Mouse (Mus musculus): ENCODE measurements around the gene Hist1h3f. TPM values are rescaled to one million over a fixed set of nuclear protein-coding genes. Genes with fewer than 3 reads are reported as not detected.

The Hist1h3f gene
- polyA plus RNA-seq (2015; fragmentation: Nextera tagmentation; extraction: Ambion mirVana) = not detected in 2 replicates

DNA sequence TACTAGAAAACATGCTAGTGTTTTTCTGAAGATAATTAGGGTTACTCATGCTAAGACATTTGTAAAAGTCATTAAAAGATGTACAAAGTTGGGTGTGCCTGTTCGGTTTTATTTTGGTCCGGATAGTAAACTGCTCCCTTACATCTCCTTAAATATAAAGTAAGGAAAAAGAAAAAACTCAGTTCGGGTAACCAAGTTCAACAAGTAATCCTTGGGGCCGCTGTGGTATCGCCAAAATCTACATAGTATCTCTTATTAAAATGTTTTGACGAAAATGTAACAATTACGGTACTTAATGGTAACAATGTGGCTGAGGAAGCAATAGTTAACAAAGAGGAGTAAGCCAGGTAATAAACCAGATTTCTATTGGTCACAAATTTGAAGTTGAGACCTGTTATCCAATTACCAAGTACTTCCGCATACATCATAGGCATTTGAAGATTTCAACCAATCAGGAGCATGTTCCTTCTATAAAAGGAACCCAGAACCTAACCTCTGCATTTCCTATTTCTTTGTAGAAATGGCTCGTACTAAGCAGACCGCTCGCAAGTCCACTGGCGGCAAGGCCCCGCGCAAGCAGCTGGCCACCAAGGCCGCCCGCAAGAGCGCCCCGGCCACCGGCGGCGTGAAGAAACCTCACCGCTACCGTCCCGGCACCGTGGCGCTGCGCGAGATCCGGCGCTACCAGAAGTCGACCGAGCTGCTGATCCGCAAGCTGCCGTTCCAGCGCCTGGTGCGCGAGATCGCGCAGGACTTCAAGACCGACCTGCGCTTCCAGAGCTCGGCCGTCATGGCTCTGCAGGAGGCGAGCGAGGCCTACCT is at the start of gene Hist1h3f:
Gene Hist1h3f (plus strand): TSS at position 88 of the 822 bp plus-strand sequence.
- Histone ChIP-seq H3K36me3 (no peaks in the 10 kb centered on the region), H3K4me2 (peak within 1 kb of the TSS; percentile 67), H3K9me3 (replicated peaks) (no peaks in the 10 kb centered on the region), H3K4me3 (replicated peaks) (peak within 1 kb of the TSS; percentile 52), H3K27me3 (replicated peaks) (no peaks in the 10 kb centered on the region), H3K27ac (replicated peaks) (peak within 1 kb of the TSS; percentile 88), H3K4me1 (peaks cover 5% of the 10 kb centered on the region), H3K9ac (replicated peaks) (peak within 1 kb of the TSS; percentile 54)
- ATAC-seq (ENCODE audit: low FRiP score) = peak; percentile 96
- WGBS = 1% methylated on average over 27 of the region's 45 CpGs

- peaks cover 12% of the 10 kb centered on the region for H3K27me3 ChIP-seq (replicated peaks)
- no peak overlapping the region for H3K4me3 ChIP-seq (replicated peaks)
- H3K36me3 ChIP-seq = no peaks in the 10 kb centered on the region
- H3K9me3 ChIP-seq (replicated peaks) = no peaks in the 10 kb centered on the region
- WGBS = 80% methylated on average over 6 of the region's 6 CpGs
- H3K4me2 ChIP-seq = no peak overlapping the region
- no peak overlapping the region for H3K27ac ChIP-seq (replicated peaks)
- ATAC-seq (ENCODE audit: low FRiP score) = no peak
- H3K9ac ChIP-seq (replicated peaks) = no peak overlapping the region
- peaks cover 17% of the 10 kb centered on the region for H3K4me1 ChIP-seq
Observed at GRCm38 (mm10) chr13:23495526-23495925, 48.3 kb upstream of the Hist1h3f start.

DNA sequence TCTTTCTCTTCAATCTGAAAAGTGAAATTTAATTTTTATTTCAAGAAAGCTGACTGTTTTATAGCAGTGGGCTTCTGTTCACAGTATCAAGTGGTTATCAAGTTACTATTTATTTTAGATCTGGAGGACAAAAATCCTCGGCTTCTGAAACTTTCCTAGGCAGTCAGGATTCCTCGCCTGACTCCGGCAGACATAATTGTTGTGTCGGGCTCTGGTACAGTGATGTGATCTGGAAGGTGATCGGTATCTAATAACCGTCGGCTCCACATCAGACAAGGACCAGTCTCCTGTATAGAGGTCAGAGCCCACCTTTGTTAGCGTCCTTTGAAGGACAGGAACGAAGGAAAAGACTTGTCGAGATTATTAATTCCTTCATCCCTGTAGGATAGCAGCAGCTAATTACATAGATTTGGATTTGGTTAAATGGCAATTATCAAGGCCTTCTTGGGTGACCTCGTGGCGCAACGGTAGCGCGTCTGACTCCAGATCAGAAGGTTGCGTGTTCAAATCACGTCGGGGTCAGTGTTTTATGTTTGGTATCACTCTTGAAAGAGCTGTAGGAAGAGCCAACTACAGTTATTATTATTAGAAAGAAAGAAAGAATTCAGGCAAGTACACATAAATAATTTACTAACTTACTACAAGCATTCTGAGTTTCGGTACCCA is 46.1 kb upstream of the Hist1h3f start:
- peak overlapping the region; percentile 30 for H3K4me3 ChIP-seq (replicated peaks)
- no peak overlapping the region for H3K9ac ChIP-seq (replicated peaks)
- no peak overlapping the region for H3K27ac ChIP-seq (replicated peaks)
- peak overlapping the region; percentile 49 for H3K4me2 ChIP-seq
- 7% methylated on average over 19 of the region's 19 CpGs for WGBS
- H3K9me3 ChIP-seq (replicated peaks) = no peaks in the 10 kb centered on the region
- H3K27me3 ChIP-seq (replicated peaks) = peaks cover 12% of the 10 kb centered on the region
- no peak for ATAC-seq (ENCODE audit: low FRiP score)
- H3K36me3 ChIP-seq = no peaks in the 10 kb centered on the region
- H3K4me1 ChIP-seq = peaks cover 12% of the 10 kb centered on the region; the same call in 1 of the 2 replicates

DNA sequence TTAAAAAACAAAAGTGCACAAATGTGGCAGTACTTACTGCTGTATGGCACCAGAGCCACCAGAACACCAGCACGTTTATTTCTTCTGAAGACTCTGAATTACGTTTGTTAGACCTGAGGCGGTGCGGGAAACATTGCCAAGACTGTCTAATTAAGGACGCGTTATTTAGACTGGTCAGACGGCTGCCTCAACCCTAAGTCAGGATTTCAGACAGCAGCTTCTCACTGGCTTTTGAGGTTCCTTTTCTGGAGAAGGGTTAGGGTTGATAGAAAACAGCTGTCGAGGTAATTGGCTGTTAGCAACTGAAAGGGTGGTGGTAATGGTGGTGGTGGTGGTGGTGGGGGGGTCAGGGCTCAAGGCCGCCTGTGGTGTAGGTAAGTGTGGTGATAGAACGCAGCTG is 45.2 kb upstream of the Hist1h3f start:
- Histone ChIP-seq H3K27me3 (replicated peaks) (peaks cover 12% of the 10 kb centered on the region), H3K9me3 (replicated peaks) (no peaks in the 10 kb centered on the region), H3K9ac (replicated peaks) (no peak overlapping the region), H3K4me3 (replicated peaks) (peak overlapping the region; percentile 30), H3K27ac (replicated peaks) (no peak overlapping the region), H3K4me2 (peak overlapping the region; percentile 49), H3K4me1 (peaks cover 12% of the 10 kb centered on the region; the same call in 1 of the 2 replicates), H3K36me3 (no peaks in the 10 kb centered on the region)
- 10% methylated on average over 10 of the region's 10 CpGs for WGBS
- ATAC-seq (ENCODE audit: low FRiP score) = no peak

GRCm38 (mm10) chr13:23499943-23500342 is 43.9 kb upstream of the Hist1h3f start:
- H3K27me3 ChIP-seq (replicated peaks) = peaks cover 12% of the 10 kb centered on the region
- 8% methylated on average over 7 of the region's 7 CpGs for WGBS
- peaks cover 12% of the 10 kb centered on the region; the same call in 1 of the 2 replicates for H3K4me1 ChIP-seq
- ATAC-seq (ENCODE audit: low FRiP score) = no peak
- no peak overlapping the region for H3K4me2 ChIP-seq
- H3K9me3 ChIP-seq (replicated peaks) = no peaks in the 10 kb centered on the region
- no peaks in the 10 kb centered on the region for H3K36me3 ChIP-seq
- H3K9ac ChIP-seq (replicated peaks) = no peak overlapping the region
- H3K27ac ChIP-seq (replicated peaks) = no peak overlapping the region
- no peak overlapping the region for H3K4me3 ChIP-seq (replicated peaks)

GRCm38 (mm10) chr13:23500424-23501200 is 43.2 kb upstream of the Hist1h3f start:
- WGBS = 1% methylated on average over 17 of the region's 17 CpGs
- peaks cover 12% of the 10 kb centered on the region for H3K27me3 ChIP-seq (replicated peaks)
- no peaks in the 10 kb centered on the region for H3K36me3 ChIP-seq
- no peak overlapping the region for H3K9ac ChIP-seq (replicated peaks)
- H3K4me2 ChIP-seq = no peak overlapping the region
- no peak overlapping the region for H3K4me3 ChIP-seq (replicated peaks)
- H3K27ac ChIP-seq (replicated peaks) = no peak overlapping the region
- peak; percentile 74 for ATAC-seq (ENCODE audit: low FRiP score)
- H3K9me3 ChIP-seq (replicated peaks) = no peaks in the 10 kb centered on the region
- H3K4me1 ChIP-seq = peaks cover 13% of the 10 kb centered on the region

GRCm38 (mm10) chr13:23501511-23501910 is 42.3 kb upstream of the Hist1h3f start:
- peaks cover 18% of the 10 kb centered on the region for H3K4me1 ChIP-seq
- no peak overlapping the region for H3K9ac ChIP-seq (replicated peaks)
- H3K4me2 ChIP-seq = no peak overlapping the region
- no peaks in the 10 kb centered on the region for H3K36me3 ChIP-seq
- no peak overlapping the region for H3K4me3 ChIP-seq (replicated peaks)
- WGBS = 25% methylated on average over 5 of the region's 5 CpGs
- no peak for ATAC-seq (ENCODE audit: low FRiP score)
- H3K9me3 ChIP-seq (replicated peaks) = no peaks in the 10 kb centered on the region
- no peak overlapping the region for H3K27ac ChIP-seq (replicated peaks)
- H3K27me3 ChIP-seq (replicated peaks) = peaks cover 14% of the 10 kb centered on the region

DNA sequence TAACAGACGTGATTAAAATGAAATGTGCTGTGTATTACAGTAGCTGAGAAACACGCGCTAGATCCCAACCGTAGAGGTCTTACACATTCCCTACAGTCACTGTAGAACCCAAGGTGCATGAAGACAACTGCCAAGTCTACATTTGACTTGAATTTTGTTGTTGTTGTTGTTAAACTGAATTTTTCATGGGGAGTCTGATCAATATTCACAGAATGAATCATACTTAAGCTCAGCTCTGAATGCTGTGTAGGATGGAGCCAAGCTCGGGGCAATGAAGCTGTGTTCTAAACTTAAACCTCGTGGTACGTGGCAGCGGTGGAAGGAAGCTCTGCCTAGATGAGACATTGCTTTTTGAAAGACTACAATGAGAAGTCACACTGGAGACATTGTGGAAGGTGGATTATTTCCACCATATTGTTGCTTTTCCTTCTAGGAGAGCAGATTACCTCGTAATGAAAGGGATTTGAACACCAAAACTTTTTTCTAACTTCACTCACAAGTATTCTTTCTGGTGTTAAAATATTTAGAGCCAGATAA is 41.8 kb upstream of the Hist1h3f start:
- ATAC-seq (ENCODE audit: low FRiP score) = no peak
- Histone ChIP-seq H3K36me3 (no peaks in the 10 kb centered on the region), H3K4me1 (peaks cover 18% of the 10 kb centered on the region), H3K9ac (replicated peaks) (no peak overlapping the region), H3K27ac (replicated peaks) (no peak overlapping the region), H3K9me3 (replicated peaks) (no peaks in the 10 kb centered on the region), H3K4me2 (no peak overlapping the region), H3K27me3 (replicated peaks) (peaks cover 13% of the 10 kb centered on the region), H3K4me3 (replicated peaks) (no peak overlapping the region)
- WGBS = 41% methylated on average over 9 of the region's 9 CpGs

DNA sequence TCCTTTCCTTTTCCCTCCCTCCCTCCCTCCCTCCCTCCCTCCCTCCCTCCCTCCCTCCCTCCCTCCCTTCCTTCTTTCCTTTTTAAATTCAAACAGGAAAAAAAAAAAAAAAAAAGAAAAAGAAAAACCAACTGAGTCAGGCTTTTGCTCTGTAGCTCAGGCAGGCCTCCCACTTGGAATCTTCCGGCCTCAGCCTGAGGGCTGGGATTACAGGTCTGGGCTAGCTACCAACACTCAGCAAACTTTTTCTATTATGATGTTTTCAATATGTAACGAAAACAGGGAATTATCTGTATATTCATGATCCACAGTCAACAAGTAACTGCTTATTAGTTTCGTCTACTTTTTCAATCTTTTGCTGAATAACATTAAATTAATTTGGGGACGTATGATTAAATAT is 40.9 kb upstream of the Hist1h3f start:
- ATAC-seq (ENCODE audit: low FRiP score) = no peak
- Histone ChIP-seq H3K27ac (replicated peaks) (no peak overlapping the region), H3K36me3 (no peaks in the 10 kb centered on the region), H3K4me3 (replicated peaks) (no peak overlapping the region), H3K9me3 (replicated peaks) (no peaks in the 10 kb centered on the region), H3K9ac (replicated peaks) (no peak overlapping the region), H3K4me1 (peaks cover 15% of the 10 kb centered on the region), H3K27me3 (replicated peaks) (peaks cover 10% of the 10 kb centered on the region), H3K4me2 (no peak overlapping the region)
- 54% methylated on average over 4 of the region's 4 CpGs for WGBS

- H3K9me3 ChIP-seq (replicated peaks) = no peaks in the 10 kb centered on the region
- ATAC-seq (ENCODE audit: low FRiP score) = no peak
- H3K36me3 ChIP-seq = no peaks in the 10 kb centered on the region
- WGBS = under 1% methylated on average over 9 of the region's 9 CpGs
- H3K4me1 ChIP-seq = peaks cover 7% of the 10 kb centered on the region
- peak overlapping the region; percentile 34 for H3K4me2 ChIP-seq
- H3K27me3 ChIP-seq (replicated peaks) = peaks cover 3% of the 10 kb centered on the region
- H3K9ac ChIP-seq (replicated peaks) = no peak overlapping the region
- H3K4me3 ChIP-seq (replicated peaks) = 0 out of 2 replicates have a peak overlapping the region, but pooled peaks have one; percentile 3
- no peak overlapping the region for H3K27ac ChIP-seq (replicated peaks)
Observed at GRCm38 (mm10) chr13:23503797-23504196, 40.1 kb upstream of the Hist1h3f start.

GRCm38 (mm10) chr13:23505662-23506345 is 38.0 kb upstream of the Hist1h3f start:
- Histone ChIP-seq H3K27me3 (replicated peaks) (0 out of 2 replicates have a peak, but pooled peaks cover 3% of the 10 kb centered on the region), H3K4me3 (replicated peaks) (peak overlapping the region; percentile 17), H3K9me3 (replicated peaks) (no peaks in the 10 kb centered on the region), H3K27ac (replicated peaks) (no peak overlapping the region), H3K4me2 (peak overlapping the region; percentile 46), H3K4me1 (peaks cover 6% of the 10 kb centered on the region), H3K9ac (replicated peaks) (no peak overlapping the region), H3K36me3 (no peaks in the 10 kb centered on the region)
- no peak for ATAC-seq (ENCODE audit: low FRiP score)
- WGBS = 7% methylated on average over 14 of the region's 14 CpGs

Data from neural tube, embryonic 15.5 days (tissue).